Comparison of ENCODE assay signal across 9 mouse cellular contexts in genomic region chr11:116644225-116645112, GRCm38 (mm10). TPM values are rescaled to one million over a fixed set of nuclear protein-coding genes. Genes with fewer than 3 reads are reported as not detected.
DNase-seq lines count a peak whose midpoint lies in the region; ATAC-seq and TF ChIP-seq lines count a peak whose summit lies in the region.
"Had no signal": no experiment of that assay in that cellular context is flagged by ENCODE, and none has a peak within 500 bp of the region (broad histone marks: within the 10 kb centered on the region; RNA-seq: fewer than 3 reads in every experiment).

No protein-coding gene starts in this region.

- H3K9me3 ChIP-seq in lung, embryonic 15.5 days: no peaks in the 10 kb centered on the region
- no peaks in the 10 kb centered on the region for H3K9me3 ChIP-seq in lung, postnatal 0 days (ENCODE audit: low read length)
- no peaks in the 10 kb centered on the region for H3K9me3 ChIP-seq in forebrain, embryonic 15.5 days
- H3K9me3 ChIP-seq in hindbrain, embryonic 16.5 days (ENCODE audit: control insufficient read depth, low read length): no peaks in the 10 kb centered on the region
- H3K9me3 ChIP-seq: liver, embryonic 15.5 days had no signal

- no peaks in the 10 kb centered on the region for H3K27me3 ChIP-seq in lung, embryonic 15.5 days
- H3K27me3 ChIP-seq in lung, postnatal 0 days (replicated peaks; ENCODE audit: insufficient read depth, low read length): no peaks in the 10 kb centered on the region
- H3K27me3 ChIP-seq in forebrain, embryonic 15.5 days: no peaks in the 10 kb centered on the region
- H3K27me3 ChIP-seq in hindbrain, embryonic 16.5 days (replicated peaks; ENCODE audit: control insufficient read depth, insufficient read depth, low read length): no peaks in the 10 kb centered on the region

- no peak for TF ChIP-seq POLR2A in olfactory bulb, adult 2 months (IDR thresholded peaks at IDR 0.05; ENCODE audit: insufficient read depth, low read depth, low read length)

- DNase-seq in lung, postnatal 0 days (ENCODE audit: low spot score): no peak
- DNase-seq in right cerebral cortex, adult 18-20 months: no peak
- no peak for DNase-seq in thymus, postnatal 0 days (ENCODE audit: low spot score)

- peak overlapping the region; percentile 42; the same call in 1 of the 2 replicates for H3K27ac ChIP-seq in lung, embryonic 15.5 days
- no peak overlapping the region; the same call in 1 of the 2 replicates for H3K27ac ChIP-seq in lung, postnatal 0 days (ENCODE audit: low read length)
- H3K27ac ChIP-seq in forebrain, embryonic 15.5 days (replicated peaks): peak overlapping the region; percentile 40; the same call in 1 of the 2 replicates
- peak overlapping the region; percentile 46; the same call in 1 of the 2 replicates for H3K27ac ChIP-seq in hindbrain, embryonic 16.5 days (ENCODE audit: low read depth, low read length)
- H3K27ac ChIP-seq in olfactory bulb, adult 2 months (ENCODE audit: insufficient read depth, low read depth, low read length): 0 out of 2 replicates have a peak overlapping the region, but pooled peaks have one; percentile 0
- H3K27ac ChIP-seq: liver, embryonic 15.5 days had no signal

- H3K4me3 ChIP-seq in lung, embryonic 15.5 days: no peak overlapping the region
- no peak overlapping the region for H3K4me3 ChIP-seq in lung, postnatal 0 days (ENCODE audit: low read depth, low read length)
- H3K4me3 ChIP-seq in forebrain, embryonic 15.5 days: 0 out of 2 replicates have a peak overlapping the region, but pooled peaks have one; percentile 33
- no peak overlapping the region for H3K4me3 ChIP-seq in hindbrain, embryonic 16.5 days (ENCODE audit: low read length)
- H3K4me3 ChIP-seq in olfactory bulb, adult 2 months (ENCODE audit: insufficient read depth, low read depth, low read length): no peak overlapping the region
- H3K4me3 ChIP-seq: erythroblast, embryonic 14.5 days; liver, embryonic 15.5 days had no signal

- H3K4me2 ChIP-seq in lung, embryonic 15.5 days: no peak overlapping the region; the same call in 1 of the 2 replicates
- H3K4me2 ChIP-seq in lung, postnatal 0 days (replicated peaks; ENCODE audit: low read depth, low read length): no peak overlapping the region
- peak overlapping the region; percentile 57; the same call in 1 of the 2 replicates for H3K4me2 ChIP-seq in forebrain, embryonic 15.5 days (replicated peaks)
- H3K4me2 ChIP-seq in hindbrain, embryonic 16.5 days (ENCODE audit: low read length): peak overlapping the region; percentile 40
- H3K4me2 ChIP-seq: liver, embryonic 15.5 days had no signal

- TF ChIP-seq EP300 in lung, postnatal 0 days (IDR thresholded peaks at IDR 0.05): no peak

- peak overlapping the region; percentile 23; the same call in 1 of the 2 replicates for H3K9ac ChIP-seq in lung, embryonic 15.5 days
- H3K9ac ChIP-seq in lung, postnatal 0 days (replicated peaks; ENCODE audit: low read depth): no peak overlapping the region
- 0 out of 2 replicates have a peak overlapping the region, but pooled peaks have one; percentile 49 for H3K9ac ChIP-seq in forebrain, embryonic 15.5 days (replicated peaks)
- H3K9ac ChIP-seq in hindbrain, embryonic 16.5 days (ENCODE audit: low read depth, low read length): peak overlapping the region; percentile 33
- H3K9ac ChIP-seq: liver, embryonic 15.5 days had no signal

- TF ChIP-seq CTCF in lung, postnatal 0 days (IDR thresholded peaks at IDR 0.05): no peak
- no peak; the same call in 1 of the 2 replicates for TF ChIP-seq CTCF in olfactory bulb, adult 2 months (IDR thresholded peaks at IDR 0.05; ENCODE audit: insufficient read depth, low read depth, low read length)

- 40% methylated on average over 21 of the region's 21 CpGs for WGBS in lung, embryonic 15.5 days
- 48% methylated on average over 21 of the region's 21 CpGs for WGBS in lung, postnatal 0 days
- WGBS in forebrain, embryonic 15.5 days: 51% methylated on average over 21 of the region's 21 CpGs
- 44% methylated on average over 21 of the region's 21 CpGs for WGBS in hindbrain, embryonic 16.5 days
- 45% methylated on average over 21 of the region's 21 CpGs for WGBS in olfactory bulb, adult 2 months

- ATAC-seq in lung, embryonic 15.5 days (ENCODE audit: borderline replicate concordance, extremely low read depth, low FRiP score, low TSS enrichment): no peak
- ATAC-seq in lung, postnatal 0 days: no peak
- no peak for ATAC-seq in forebrain, embryonic 15.5 days (replicated peaks)
- ATAC-seq in hindbrain, embryonic 16.5 days: no peak

- H3K4me1 ChIP-seq in lung, embryonic 15.5 days: peaks cover 53% of the 10 kb centered on the region
- H3K4me1 ChIP-seq in lung, postnatal 0 days (ENCODE audit: insufficient read depth, low read depth, low read length): peaks cover 19% of the 10 kb centered on the region
- H3K4me1 ChIP-seq in forebrain, embryonic 15.5 days: peaks cover 16% of the 10 kb centered on the region
- peaks cover 15% of the 10 kb centered on the region for H3K4me1 ChIP-seq in hindbrain, embryonic 16.5 days (ENCODE audit: control insufficient read depth, insufficient read depth, low read depth, low read length)
- H3K4me1 ChIP-seq in olfactory bulb, adult 2 months (ENCODE audit: control insufficient read depth, insufficient read depth, low read length): peaks cover 50% of the 10 kb centered on the region

- no peaks in the 10 kb centered on the region for H3K36me3 ChIP-seq in lung, embryonic 15.5 days
- H3K36me3 ChIP-seq in lung, postnatal 0 days (ENCODE audit: insufficient read depth, low read length): no peaks in the 10 kb centered on the region
- no peaks in the 10 kb centered on the region for H3K36me3 ChIP-seq in forebrain, embryonic 15.5 days
- H3K36me3 ChIP-seq in hindbrain, embryonic 16.5 days (ENCODE audit: control insufficient read depth, insufficient read depth, low read length): no peaks in the 10 kb centered on the region
- H3K36me3 ChIP-seq: liver, embryonic 15.5 days had no signal

RNA-seq across cellular contexts. Expression of gene Prcd, which starts 8.9 kb away (rescaled TPM):
- polyA plus RNA-seq in lung, embryonic 15.5 days (2015; fragmentation: Nextera tagmentation; extraction: Ambion mirVana): 1.8 and 3.2 TPM in 2 replicates
- 10.9 and 16.4 TPM in 2 replicates for polyA plus RNA-seq in lung, postnatal 0 days (2015; fragmentation: Nextera tagmentation; extraction: Ambion mirVana)
- 2.0 and 2.4 TPM in 2 replicates for polyA plus RNA-seq in forebrain, embryonic 15.5 days (2015; fragmentation: Nextera tagmentation; extraction: Ambion mirVana)
- 3.1 and 4.2 TPM in 2 replicates for polyA plus RNA-seq in hindbrain, embryonic 16.5 days (2015; fragmentation: Nextera tagmentation; extraction: Ambion mirVana)
- polyA plus RNA-seq in olfactory bulb, adult 2 months (2012; ENCODE audit: insufficient read depth, insufficient read length, low replicate concordance, missing spikeins): not detected in 2 replicates
- 0.27 and 0.57 TPM in 2 replicates for polyA plus RNA-seq in thymus, postnatal 0 days (2015; fragmentation: Nextera tagmentation; extraction: Ambion mirVana)
- polyA plus RNA-seq: erythroblast, embryonic 14.5 days had no signal

RNA-seq across cellular contexts. Expression of gene Cygb, which starts 9.6 kb away (rescaled TPM):
- 11.2 and 11.9 TPM in 2 replicates for polyA plus RNA-seq in lung, embryonic 15.5 days (2015; fragmentation: Nextera tagmentation; extraction: Ambion mirVana)
- polyA plus RNA-seq in lung, postnatal 0 days (2015; fragmentation: Nextera tagmentation; extraction: Ambion mirVana): 27.3 and 32.0 TPM in 2 replicates
- polyA plus RNA-seq in forebrain, embryonic 15.5 days (2015; fragmentation: Nextera tagmentation; extraction: Ambion mirVana): 15.8 and 16.4 TPM in 2 replicates
- 34.4 and 37.4 TPM in 2 replicates for polyA plus RNA-seq in hindbrain, embryonic 16.5 days (2015; fragmentation: Nextera tagmentation; extraction: Ambion mirVana)
- not detected in 2 replicates for polyA plus RNA-seq in olfactory bulb, adult 2 months (2012; ENCODE audit: insufficient read depth, insufficient read length, low replicate concordance, missing spikeins)
- 7.9 and 8.1 TPM in 2 replicates for polyA plus RNA-seq in thymus, postnatal 0 days (2015; fragmentation: Nextera tagmentation; extraction: Ambion mirVana)

RNA-seq across cellular contexts. Expression of gene Rhbdf2, which starts 17.6 kb away (rescaled TPM):
- polyA plus RNA-seq in lung, embryonic 15.5 days (2015; fragmentation: Nextera tagmentation; extraction: Ambion mirVana): 12.5 and 13.5 TPM in 2 replicates
- 23.5 and 27.9 TPM in 2 replicates for polyA plus RNA-seq in lung, postnatal 0 days (2015; fragmentation: Nextera tagmentation; extraction: Ambion mirVana)
- 1.3 and 1.4 TPM in 2 replicates for polyA plus RNA-seq in forebrain, embryonic 15.5 days (2015; fragmentation: Nextera tagmentation; extraction: Ambion mirVana)
- 1.7 and 2.1 TPM in 2 replicates for polyA plus RNA-seq in hindbrain, embryonic 16.5 days (2015; fragmentation: Nextera tagmentation; extraction: Ambion mirVana)
- not detected in 2 replicates for polyA plus RNA-seq in olfactory bulb, adult 2 months (2012; ENCODE audit: insufficient read depth, insufficient read length, low replicate concordance, missing spikeins)
- polyA plus RNA-seq in thymus, postnatal 0 days (2015; fragmentation: Nextera tagmentation; extraction: Ambion mirVana): 8.8 and 11.2 TPM in 2 replicates

RNA-seq across cellular contexts. Expression of gene Aanat, which starts 58.2 kb away (rescaled TPM):
- not detected in 2 replicates for polyA plus RNA-seq in lung, embryonic 15.5 days (2015; fragmentation: Nextera tagmentation; extraction: Ambion mirVana)
- polyA plus RNA-seq in lung, postnatal 0 days (2015; fragmentation: Nextera tagmentation; extraction: Ambion mirVana): 0.26 TPM in 1 of 2 replicates, not detected in the other
- polyA plus RNA-seq in forebrain, embryonic 15.5 days (2015; fragmentation: Nextera tagmentation; extraction: Ambion mirVana): 0.15 TPM in 1 of 2 replicates, not detected in the other
- 0.51 and 0.55 TPM in 2 replicates for polyA plus RNA-seq in hindbrain, embryonic 16.5 days (2015; fragmentation: Nextera tagmentation; extraction: Ambion mirVana)
- not detected in 2 replicates for polyA plus RNA-seq in olfactory bulb, adult 2 months (2012; ENCODE audit: insufficient read depth, insufficient read length, low replicate concordance, missing spikeins)
- not detected in 2 replicates for polyA plus RNA-seq in thymus, postnatal 0 days (2015; fragmentation: Nextera tagmentation; extraction: Ambion mirVana)
- polyA plus RNA-seq: erythroblast, embryonic 14.5 days; liver, embryonic 15.5 days had no signal

Comparison
In these comparisons a context has a peak if more than half of its experiments do, and no peak if none do; other contexts are left out.
1. H3K4me2 ChIP-seq: peak in forebrain, embryonic 15.5 days (single experiment) and hindbrain, embryonic 16.5 days (single experiment); none in lung, embryonic 15.5 days (single experiment) and lung, postnatal 0 days (single experiment).